Mouse (Mus musculus): ENCODE data around the gene Rxra. TPM values are rescaled to one million over a fixed set of nuclear protein-coding genes. Genes with fewer than 3 reads are reported as not detected.

The Rxra gene
- 5.0 TPM for polyA plus RNA-seq (2017; shearing (Covaris generic))

GRCm38 (mm10) chr2:27676106-27676477, at the start of gene Rxra:
TSS of gene Rxra (plus strand) at chr2:27676440.

Other genes starting within 250 kb of the Rxra start
- 7.4 TPM for gene Vav2, start 249.4 kb upstream of the Rxra start, polyA plus RNA-seq (2017; shearing (Covaris generic))
- gene Brd3os, start 234.1 kb upstream of the Rxra start, polyA plus RNA-seq (2017; shearing (Covaris generic)) = 0.66 TPM
- gene Brd3, start 168.8 kb upstream of the Rxra start, polyA plus RNA-seq (2017; shearing (Covaris generic)) = 58.3 TPM
- gene Wdr5, start 161.3 kb upstream of the Rxra start, polyA plus RNA-seq (2017; shearing (Covaris generic)) = 33.4 TPM
- gene Col5a1, start 210.0 kb downstream of the Rxra start, polyA plus RNA-seq (2017; shearing (Covaris generic)) = not detected

Measured in inflammation-experienced regulatory T-cells, adult 16 weeks (primary cell).